Mouse (Mus musculus) MEL (cell line): Measurements from ENCODE around the gene Ociad1. TPM values are rescaled to one million over a fixed set of nuclear protein-coding genes. Genes with fewer than 3 reads are reported as not detected.

ENCODE experiments used
- DNase-seq: peaks from one replicate; pipeline ENCODE4 v3.0.0; 2011; ENCODE audit warnings: low read depth, low spot score
- H3K27ac ChIP-seq: 2 replicates; pipeline ENCODE4 v1.5.1; 2012; ENCODE audit warnings: low read depth, mild to moderate bottlenecking, control low read depth, low read length, moderate library complexity; ENCODE audit not compliant: control insufficient read depth
- H3K27me3 ChIP-seq, 2 experiments: fragments of 150-350 bp in 1 of 2; sonication (generic) in 1 of 2; 2 replicates each; pipeline ENCODE4 v1.6.1; 2012; ENCODE audit warnings: low read length in 2 of 2, mild to moderate bottlenecking in 2 of 2, improper control_type of control experiment in 1 of 2, moderate library complexity in 1 of 2; ENCODE audit not compliant: insufficient read depth in 2 of 2, control insufficient read depth in 1 of 2
- H3K36me3 ChIP-seq, 2 experiments: 2 replicates each; pipeline ENCODE4 v1.6.1; 2012 to 2014; ENCODE audit warnings: low read length in 2 of 2, improper control_type of control experiment in 1 of 2, inconsistent platforms in 1 of 2, mild to moderate bottlenecking in 1 of 2; ENCODE audit not compliant: insufficient read depth in 2 of 2, control insufficient read depth in 1 of 2
- H3K4me1 ChIP-seq, 2 experiments: fragments of 150-350 bp in 1 of 2; sonication (generic) in 1 of 2; 2 replicates each; pipeline ENCODE4 v1.6.1; 2012; ENCODE audit warnings: low read length in 2 of 2, improper control_type of control experiment in 1 of 2, mild to moderate bottlenecking in 1 of 2; ENCODE audit not compliant: insufficient read depth in 2 of 2, control insufficient read depth in 1 of 2
- H3K4me3 ChIP-seq, 2 experiments: fragments of 150-350 bp in 1 of 2; sonication (generic) in 1 of 2; 2 replicates each; pipeline ENCODE4 v1.5.1; 2012; ENCODE audit warnings: low read depth in 2 of 2, low read length in 2 of 2, mild to moderate bottlenecking in 2 of 2, moderate library complexity in 2 of 2, control low read depth in 1 of 2, improper control_type of control experiment in 1 of 2; ENCODE audit not compliant: control insufficient read depth in 1 of 2, insufficient read depth in 1 of 2
- H3K79me2 ChIP-seq: 2 replicates; pipeline ENCODE4 v1.6.1; 2012; ENCODE audit warnings: mild to moderate bottlenecking, low read length, moderate library complexity; ENCODE audit not compliant: control insufficient read depth, poor library complexity, insufficient read depth
- H3K9ac ChIP-seq: 2 replicates; pipeline ENCODE4 v1.6.1; 2012; ENCODE audit warnings: low read depth, mild to moderate bottlenecking, control low read depth, low read length, moderate library complexity; ENCODE audit not compliant: control insufficient read depth, poor library complexity, severe bottlenecking
- H3K9me3 ChIP-seq: fragments of 150-350 bp; sonication (generic); replicated peaks from 2 replicates; pipeline ENCODE4 v1.6.1; 2012; ENCODE audit warnings: mild to moderate bottlenecking, low read length, improper control_type of control experiment, moderate library complexity; ENCODE audit not compliant: insufficient read depth
- BHLHE40 ChIP-seq: IDR thresholded peaks from 2 replicates; pipeline ENCODE4 v1.6.1; 2012; ENCODE audit warnings: low read depth, mild to moderate bottlenecking, inconsistent platforms, low read length, improper control_type of control experiment, borderline replicate concordance
- CHD1 ChIP-seq: IDR thresholded peaks from 2 replicates; pipeline ENCODE4 v1.6.1; 2012; ENCODE audit warnings: low read depth, mild to moderate bottlenecking, inconsistent platforms, low read length, improper control_type of control experiment
- CTCF ChIP-seq, 3 experiments: IDR thresholded peaks in 2 of 3; conservative IDR thresholded peaks in 1 of 3; 2 replicates each; pipeline ENCODE4 v1.5.1; 2011 to 2012; ENCODE audit warnings: low read length in 3 of 3, low read depth in 2 of 3, mild to moderate bottlenecking in 2 of 3, improper control_type of control experiment in 1 of 3, inconsistent platforms in 1 of 3, mixed read lengths in 1 of 3, moderate library complexity in 1 of 3; ENCODE audit not compliant: control insufficient read depth in 1 of 3, insufficient read depth in 1 of 3, poor library complexity in 1 of 3, severe bottlenecking in 1 of 3
- E2F4 ChIP-seq: IDR thresholded peaks from 2 replicates; pipeline ENCODE4 v1.6.1; 2011; ENCODE audit warnings: low read depth, low read length, improper control_type of control experiment, borderline replicate concordance
- EP300 ChIP-seq, 2 experiments: IDR thresholded peaks; 2 replicates each; pipeline ENCODE4 v1.6.1; 2011; ENCODE audit warnings: improper control_type of control experiment in 2 of 2, low read length in 2 of 2, low read depth in 1 of 2, mild to moderate bottlenecking in 1 of 2
- ETS1 ChIP-seq: IDR thresholded peaks from 2 replicates; pipeline ENCODE4 v1.6.1; 2012; ENCODE audit warnings: low read depth, mild to moderate bottlenecking, inconsistent platforms, low read length, improper control_type of control experiment, moderate library complexity
- GATA1 ChIP-seq: IDR thresholded peaks from 2 replicates; pipeline ENCODE4 v1.6.1; 2011; ENCODE audit warnings: low read depth, low read length, improper control_type of control experiment
- HCFC1 ChIP-seq: IDR thresholded peaks from 2 replicates; pipeline ENCODE4 v1.6.1; 2012; ENCODE audit warnings: low read depth, mild to moderate bottlenecking, inconsistent platforms, low read length, improper control_type of control experiment, moderate library complexity
- KAT2A ChIP-seq: conservative IDR thresholded peaks from 2 replicates; pipeline ENCODE4 v1.6.1; 2012; ENCODE audit warnings: low read depth, low read length, improper control_type of control experiment, inconsistent platforms
- MAFK ChIP-seq: IDR thresholded peaks from 2 replicates; pipeline ENCODE4 v1.6.1; 2011; ENCODE audit warnings: low read depth, mild to moderate bottlenecking, low read length, improper control_type of control experiment, borderline replicate concordance
- MXI1 ChIP-seq: IDR thresholded peaks from 2 replicates; pipeline ENCODE4 v1.6.1; 2011; ENCODE audit warnings: mild to moderate bottlenecking, low read depth, low read length, improper control_type of control experiment
- MYC ChIP-seq: IDR thresholded peaks from 2 replicates; pipeline ENCODE4 v1.6.1; 2011; ENCODE audit warnings: low read depth, mild to moderate bottlenecking, low read length, improper control_type of control experiment, moderate library complexity
- NELFE ChIP-seq: IDR thresholded peaks from 2 replicates; pipeline ENCODE4 v1.6.1; 2011; ENCODE audit warnings: low read depth, low read length, improper control_type of control experiment
- NRF1 ChIP-seq: IDR thresholded peaks from 2 replicates; pipeline ENCODE4 v1.6.1; 2014; ENCODE audit warnings: low read depth, mild to moderate bottlenecking, inconsistent platforms, low read length, improper control_type of control experiment, moderate library complexity; ENCODE audit not compliant: poor library complexity, insufficient read depth, severe bottlenecking
- POLR2A ChIP-seq, 2 experiments: IDR thresholded peaks; 2 replicates each; pipeline ENCODE4 v1.6.1; 2011 to 2012; ENCODE audit warnings: low read length in 2 of 2, mild to moderate bottlenecking in 2 of 2, control low read depth in 1 of 2, improper control_type of control experiment in 1 of 2, low read depth in 1 of 2, moderate library complexity in 1 of 2; ENCODE audit not compliant: control insufficient read depth in 1 of 2, insufficient read depth in 1 of 2, poor library complexity in 1 of 2
- POLR2AphosphoS2 ChIP-seq: IDR thresholded peaks from 2 replicates; pipeline ENCODE4 v1.6.1; 2011; ENCODE audit warnings: low read length, improper control_type of control experiment
- RCOR1 ChIP-seq: IDR thresholded peaks from 2 replicates; pipeline ENCODE4 v1.6.1; 2012; ENCODE audit warnings: low read depth, mild to moderate bottlenecking, inconsistent platforms, low read length, improper control_type of control experiment
- SMC3 ChIP-seq: IDR thresholded peaks from 2 replicates; pipeline ENCODE4 v1.6.1; 2011; ENCODE audit warnings: low read depth, low read length, improper control_type of control experiment
- TAL1 ChIP-seq: IDR thresholded peaks from 2 replicates; pipeline ENCODE4 v1.6.1; 2012; ENCODE audit warnings: mild to moderate bottlenecking, inconsistent platforms, low read length, moderate library complexity, mixed read lengths
- USF1 ChIP-seq: IDR thresholded peaks from 2 replicates; pipeline ENCODE4 v1.6.1; 2014; ENCODE audit warnings: low read depth, mild to moderate bottlenecking, inconsistent platforms, low read length, improper control_type of control experiment, moderate library complexity
- ZMIZ1 ChIP-seq: IDR thresholded peaks from 2 replicates; pipeline ENCODE4 v1.6.1; 2012; ENCODE audit warnings: low read depth, mild to moderate bottlenecking, inconsistent platforms, low read length, improper control_type of control experiment, moderate library complexity
- ZNF384 ChIP-seq: IDR thresholded peaks from 2 replicates; pipeline ENCODE4 v1.6.1; 2012; ENCODE audit warnings: low read depth, mild to moderate bottlenecking, inconsistent platforms, low read length, improper control_type of control experiment
- polyA plus RNA-seq, 2 experiments: library from polyadenylated mRNA; stranded (reverse) in 1 of 2; unstranded in 1 of 2; fragments of >175 nt in 1 of 2; fragments of >200 nt in 1 of 2; gene quantifications; 2 replicates each; pipeline versions ENCODE4 v1.2.1 to v1.2.4; 2012; ENCODE audit warnings: low replicate concordance in 2 of 2, low read depth in 1 of 2; ENCODE audit not compliant: insufficient read length in 2 of 2, insufficient read depth in 1 of 2, missing spikeins in 1 of 2
- total RNA-seq: library from RNA; depleted of rRNA; stranded (reverse); fragments of 300-350 nt; gene quantifications from 2 replicates; pipeline ENCODE4 v1.2.3, GENCODE M21; 2012

The Ociad1 gene
- total and polyA plus RNA-seq, 3 experiments = 110 to 221 TPM; not detected in 1

DNA sequence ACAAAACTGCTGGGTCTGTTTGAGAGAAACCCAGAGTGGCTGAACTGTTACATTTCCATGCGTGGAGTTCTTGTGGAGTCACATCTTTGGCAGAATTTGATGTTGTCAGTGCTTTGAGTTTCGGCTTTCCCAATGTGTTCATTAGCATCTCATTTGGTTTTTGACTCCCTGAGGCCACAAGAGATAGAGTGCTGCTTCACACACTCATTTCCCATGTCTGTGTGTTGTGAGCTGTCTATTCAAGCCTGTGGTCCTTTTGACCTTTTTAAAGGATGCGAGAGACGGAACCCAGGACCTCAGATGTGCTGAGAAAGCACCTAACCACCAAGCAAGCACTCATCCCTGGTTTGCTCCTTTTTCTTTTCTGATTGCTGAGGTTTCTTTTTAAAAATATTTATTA is 52.7 kb downstream of the Ociad1 start:
- no peak overlapping the region for H3K4me3 ChIP-seq
- H3K79me2 ChIP-seq = no peaks in the 10 kb centered on the region
- no peak for DNase-seq
- H3K9ac ChIP-seq = no peak overlapping the region
- TF ChIP-seq CTCF (IDR thresholded peaks at IDR 0.05 in 2 of 3, conservative IDR thresholded peaks at IDR 0.05 in 1 of 3; ENCODE audit: control insufficient read depth in 1 of 3, insufficient read depth in 1 of 3, low read depth in 2 of 3, low read length in 3 of 3, poor library complexity in 1 of 3, severe bottlenecking in 1 of 3) (no peak), HCFC1 (no peak), POLR2AphosphoS2 (no peak), E2F4 (no peak), SMC3 (no peak), ZNF384 (no peak), RCOR1 (no peak), KAT2A (no peak), POLR2A (IDR thresholded peaks at IDR 0.05; ENCODE audit: control insufficient read depth in 1 of 2, insufficient read depth in 1 of 2, low read depth in 1 of 2, low read length in 2 of 2, poor library complexity in 1 of 2) (no peak)
- H3K4me1 ChIP-seq = peaks cover 0 to 7% of the 10 kb centered on the region in 2 experiments; a peak in 1 of 4 replicates
- peaks cover 0 to 1% of the 10 kb centered on the region in 2 experiments; a peak in 1 of 4 replicates for H3K27me3 ChIP-seq
- H3K27ac ChIP-seq = no peak overlapping the region
- peaks cover 0 to 4% of the 10 kb centered on the region in 2 experiments; a peak in 1 of 4 replicates for H3K36me3 ChIP-seq
- no peaks in the 10 kb centered on the region for H3K9me3 ChIP-seq

DNA sequence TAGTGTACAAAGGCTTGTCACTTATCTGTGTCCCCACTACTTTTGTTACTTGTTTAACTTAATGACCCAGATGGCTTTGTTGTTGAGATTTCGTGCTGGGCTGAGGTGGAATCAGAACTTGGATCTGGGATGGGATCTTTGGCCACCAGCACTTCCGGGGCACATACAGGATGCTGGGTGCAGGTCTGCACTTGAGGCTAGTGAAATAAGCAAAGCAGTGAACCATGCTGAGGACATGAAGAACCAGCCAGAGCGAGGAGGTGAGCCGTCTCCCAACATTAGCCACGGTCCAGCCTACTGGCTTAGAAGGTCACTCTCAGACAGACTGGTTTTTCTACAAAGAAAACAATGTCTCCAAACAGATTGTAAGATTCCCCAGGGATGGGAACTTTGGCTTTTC is 56.9 kb downstream of the Ociad1 start:
- no peak overlapping the region for H3K4me3 ChIP-seq
- DNase-seq = no peak
- peaks cover 0 to 1% of the 10 kb centered on the region in 2 experiments; a peak in 1 of 4 replicates for H3K27me3 ChIP-seq
- H3K4me1 ChIP-seq = peaks cover 13 to 22% of the 10 kb centered on the region in 2 experiments
- TF ChIP-seq ETS1 (no peak), BHLHE40 (no peak), E2F4 (no peak), MYC (no peak), RCOR1 (no peak), NELFE (no peak), TAL1 (no peak), MXI1 (no peak), GATA1 (no peak)
- H3K79me2 ChIP-seq = no peaks in the 10 kb centered on the region
- no peak overlapping the region for H3K9ac ChIP-seq
- H3K27ac ChIP-seq = no peak overlapping the region
- no peaks in the 10 kb centered on the region for H3K9me3 ChIP-seq
- H3K36me3 ChIP-seq = peaks cover 0 to 10% of the 10 kb centered on the region in 2 experiments; a peak in 2 of 4 replicates

DNA sequence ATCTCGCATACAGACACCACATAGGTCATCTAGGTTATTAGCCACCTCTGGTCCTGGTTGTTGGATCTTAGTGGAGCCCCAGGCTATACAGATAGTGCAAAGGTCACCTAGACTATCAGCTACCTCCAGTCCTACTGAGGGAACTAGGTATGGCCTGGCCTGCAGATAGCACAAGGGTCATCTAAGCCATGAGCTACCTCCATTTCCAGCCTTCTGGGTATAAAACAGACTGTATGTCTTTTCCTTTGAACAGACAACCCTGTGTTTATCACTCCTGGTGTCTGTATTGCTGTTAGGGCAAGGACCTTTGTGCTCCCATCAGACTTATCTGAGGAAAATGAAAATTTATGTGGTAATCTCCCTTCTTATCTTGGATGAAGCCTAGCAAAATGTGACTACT is 59.2 kb downstream of the Ociad1 start:
- H3K27me3 ChIP-seq = peaks cover 0 to 1% of the 10 kb centered on the region in 2 experiments; a peak in 1 of 4 replicates
- peaks cover 0 to 20% of the 10 kb centered on the region in 2 experiments; a peak in 2 of 4 replicates for H3K36me3 ChIP-seq
- no peak overlapping the region for H3K27ac ChIP-seq
- no peaks in the 10 kb centered on the region for H3K79me2 ChIP-seq
- H3K4me1 ChIP-seq = peaks cover 20 to 31% of the 10 kb centered on the region in 2 experiments
- no peak overlapping the region for H3K9ac ChIP-seq
- DNase-seq = no peak
- H3K9me3 ChIP-seq = no peaks in the 10 kb centered on the region
- TF ChIP-seq ZNF384 (no peak), NRF1 (no peak), CHD1 (no peak), E2F4 (no peak), POLR2A (IDR thresholded peaks at IDR 0.05; ENCODE audit: control insufficient read depth in 1 of 2, insufficient read depth in 1 of 2, low read depth in 1 of 2, low read length in 2 of 2, poor library complexity in 1 of 2) (no peak), MXI1 (no peak), ZMIZ1 (no peak), MAFK (no peak), EP300 (IDR thresholded peaks at IDR 0.05; ENCODE audit: low read depth in 1 of 2, low read length in 2 of 2) (no peak), USF1 (no peak)
- no peak overlapping the region for H3K4me3 ChIP-seq
